Mouse (Mus musculus): ENCODE results near the gene Sox6. TPM values are rescaled to one million over a fixed set of nuclear protein-coding genes. Genes with fewer than 3 reads are reported as not detected.
A peak's percentile ranks its signal among the peaks of the same experiment; 100 is the strongest.

Gene Sox6
- polyA plus RNA-seq, 1 experiment from 2014 or later = 20.9 TPM

GRCm38 (mm10) chr7:115462276-115462675 lies 576.3 kb downstream of the Sox6 start:
- ATAC-seq (ENCODE audit: low read depth) = peak; percentile 62
- no peak overlapping the region for H3K4me3 ChIP-seq (ENCODE audit: low read length)
- 7% methylated on average over 4 of the region's 4 CpGs for WGBS
- H3K27me3 ChIP-seq (ENCODE audit: control insufficient read depth, insufficient read depth, low read depth, low read length) = no peaks in the 10 kb centered on the region
- H3K27ac ChIP-seq (ENCODE audit: low read length) = no peak overlapping the region
- no peak overlapping the region for H3K9ac ChIP-seq (ENCODE audit: low read length)
- H3K36me3 ChIP-seq (ENCODE audit: control insufficient read depth, insufficient read depth, low read length) = no peaks in the 10 kb centered on the region
- H3K9me3 ChIP-seq (ENCODE audit: control insufficient read depth, low read length) = peaks cover 4% of the 10 kb centered on the region; the same call in 1 of the 2 replicates
- H3K4me2 ChIP-seq (ENCODE audit: low read depth, low read length) = no peak overlapping the region
- peaks cover 6% of the 10 kb centered on the region; the same call in 1 of the 2 replicates for H3K4me1 ChIP-seq (replicated peaks; ENCODE audit: control insufficient read depth, insufficient read depth, low read length)

- no peak overlapping the region for H3K4me2 ChIP-seq (ENCODE audit: low read depth, low read length)
These were observed 583.6 kb downstream of the Sox6 start for GRCm38 (mm10) chr7:115454988-115455387.

GRCm38 (mm10) chr7:115453713-115454073 lies 584.9 kb downstream of the Sox6 start:
- H3K4me3 ChIP-seq (ENCODE audit: low read length) = no peak overlapping the region; the same call in 1 of the 2 replicates
- peaks cover 3% of the 10 kb centered on the region for H3K4me1 ChIP-seq (replicated peaks; ENCODE audit: control insufficient read depth, insufficient read depth, low read length)
- ATAC-seq (ENCODE audit: low read depth) = no peak
- H3K36me3 ChIP-seq (ENCODE audit: control insufficient read depth, insufficient read depth, low read length) = no peaks in the 10 kb centered on the region
- no peaks in the 10 kb centered on the region for H3K27me3 ChIP-seq (ENCODE audit: control insufficient read depth, insufficient read depth, low read depth, low read length)
- 58% methylated on average over 7 of the region's 7 CpGs for WGBS
- H3K9ac ChIP-seq (ENCODE audit: low read length) = no peak overlapping the region
- H3K9me3 ChIP-seq (ENCODE audit: control insufficient read depth, low read length) = no peaks in the 10 kb centered on the region
- H3K4me2 ChIP-seq (ENCODE audit: low read depth, low read length) = peak overlapping the region; percentile 43
- no peak overlapping the region for H3K27ac ChIP-seq (ENCODE audit: low read length)

More at GRCm38 (mm10) chr7:115454988-115455387, 583.6 kb downstream of the Sox6 start:
- no peaks in the 10 kb centered on the region for H3K9me3 ChIP-seq (ENCODE audit: control insufficient read depth, low read length)
- WGBS = 61% methylated on average over 5 of the region's 5 CpGs
- H3K4me1 ChIP-seq (replicated peaks; ENCODE audit: control insufficient read depth, insufficient read depth, low read length) = peaks cover 3% of the 10 kb centered on the region
- no peak overlapping the region for H3K9ac ChIP-seq (ENCODE audit: low read length)
- H3K27me3 ChIP-seq (ENCODE audit: control insufficient read depth, insufficient read depth, low read depth, low read length) = no peaks in the 10 kb centered on the region
- ATAC-seq (ENCODE audit: low read depth) = no peak
- H3K4me3 ChIP-seq (ENCODE audit: low read length) = no peak overlapping the region
- H3K36me3 ChIP-seq (ENCODE audit: control insufficient read depth, insufficient read depth, low read length) = no peaks in the 10 kb centered on the region
- no peak overlapping the region for H3K27ac ChIP-seq (ENCODE audit: low read length)

GRCm38 (mm10) chr7:115453042-115453712 lies 585.4 kb downstream of the Sox6 start:
- Histone ChIP-seq H3K4me1 (replicated peaks; ENCODE audit: control insufficient read depth, insufficient read depth, low read length) (peaks cover 3% of the 10 kb centered on the region), H3K27ac (ENCODE audit: low read length) (no peak overlapping the region), H3K9me3 (ENCODE audit: control insufficient read depth, low read length) (no peaks in the 10 kb centered on the region), H3K4me2 (ENCODE audit: low read depth, low read length) (peak overlapping the region; percentile 43), H3K27me3 (ENCODE audit: control insufficient read depth, insufficient read depth, low read depth, low read length) (no peaks in the 10 kb centered on the region), H3K36me3 (ENCODE audit: control insufficient read depth, insufficient read depth, low read length) (no peaks in the 10 kb centered on the region), H3K9ac (ENCODE audit: low read length) (peak overlapping the region; percentile 48), H3K4me3 (ENCODE audit: low read length) (no peak overlapping the region; the same call in 1 of the 2 replicates)
- 33% methylated on average over 21 of the region's 21 CpGs for WGBS
- peak; percentile 51 for ATAC-seq (ENCODE audit: low read depth)

- Histone ChIP-seq H3K4me2 (ENCODE audit: low read depth, low read length) (no peak overlapping the region), H3K9me3 (ENCODE audit: control insufficient read depth, low read length) (no peaks in the 10 kb centered on the region), H3K27me3 (ENCODE audit: control insufficient read depth, insufficient read depth, low read depth, low read length) (no peaks in the 10 kb centered on the region), H3K4me3 (ENCODE audit: low read length) (no peak overlapping the region), H3K27ac (ENCODE audit: low read length) (no peak overlapping the region), H3K36me3 (ENCODE audit: control insufficient read depth, insufficient read depth, low read length) (no peaks in the 10 kb centered on the region), H3K9ac (ENCODE audit: low read length) (no peak overlapping the region), H3K4me1 (replicated peaks; ENCODE audit: control insufficient read depth, insufficient read depth, low read length) (peaks cover 3% of the 10 kb centered on the region)
- ATAC-seq (ENCODE audit: low read depth) = peak; percentile 60
- WGBS = 40% methylated on average over 23 of the region's 23 CpGs
These were observed 588.0 kb downstream of the Sox6 start for GRCm38 (mm10) chr7:115450431-115451195.

GRCm38 (mm10) chr7:115448403-115449025 lies 590.1 kb downstream of the Sox6 start:
- 52% methylated on average over 8 of the region's 8 CpGs for WGBS
- Histone ChIP-seq H3K36me3 (ENCODE audit: control insufficient read depth, insufficient read depth, low read length) (no peaks in the 10 kb centered on the region), H3K4me3 (ENCODE audit: low read length) (no peak overlapping the region), H3K4me2 (ENCODE audit: low read depth, low read length) (no peak overlapping the region), H3K4me1 (replicated peaks; ENCODE audit: control insufficient read depth, insufficient read depth, low read length) (peaks cover 3% of the 10 kb centered on the region), H3K27me3 (ENCODE audit: control insufficient read depth, insufficient read depth, low read depth, low read length) (no peaks in the 10 kb centered on the region), H3K9me3 (ENCODE audit: control insufficient read depth, low read length) (no peaks in the 10 kb centered on the region), H3K27ac (ENCODE audit: low read length) (no peak overlapping the region), H3K9ac (ENCODE audit: low read length) (no peak overlapping the region)
- no peak for ATAC-seq (ENCODE audit: low read depth)

GRCm38 (mm10) chr7:115447091-115447490 lies 591.5 kb downstream of the Sox6 start:
- H3K27me3 ChIP-seq (ENCODE audit: control insufficient read depth, insufficient read depth, low read depth, low read length) = no peaks in the 10 kb centered on the region
- peaks cover 3% of the 10 kb centered on the region; the same call in 1 of the 2 replicates for H3K4me1 ChIP-seq (replicated peaks; ENCODE audit: control insufficient read depth, insufficient read depth, low read length)
- H3K27ac ChIP-seq (ENCODE audit: low read length) = no peak overlapping the region
- no peak for ATAC-seq (ENCODE audit: low read depth)
- H3K9me3 ChIP-seq (ENCODE audit: control insufficient read depth, low read length) = no peaks in the 10 kb centered on the region
- WGBS = 55% methylated on average over 3 of the region's 3 CpGs
- no peaks in the 10 kb centered on the region for H3K36me3 ChIP-seq (ENCODE audit: control insufficient read depth, insufficient read depth, low read length)
- H3K4me3 ChIP-seq (ENCODE audit: low read length) = no peak overlapping the region
- no peak overlapping the region for H3K9ac ChIP-seq (ENCODE audit: low read length)
- H3K4me2 ChIP-seq (ENCODE audit: low read depth, low read length) = no peak overlapping the region

- no peaks in the 10 kb centered on the region for H3K9me3 ChIP-seq (ENCODE audit: control insufficient read depth, low read length)
- no peak overlapping the region for H3K27ac ChIP-seq (ENCODE audit: low read length)
- H3K9ac ChIP-seq (ENCODE audit: low read length) = no peak overlapping the region
- no peak overlapping the region for H3K4me2 ChIP-seq (ENCODE audit: low read depth, low read length)
- H3K36me3 ChIP-seq (ENCODE audit: control insufficient read depth, insufficient read depth, low read length) = no peaks in the 10 kb centered on the region
- no peak overlapping the region for H3K4me3 ChIP-seq (ENCODE audit: low read length)
- no peaks in the 10 kb centered on the region for H3K27me3 ChIP-seq (ENCODE audit: control insufficient read depth, insufficient read depth, low read depth, low read length)
- peaks cover 3% of the 10 kb centered on the region; the same call in 1 of the 2 replicates for H3K4me1 ChIP-seq (replicated peaks; ENCODE audit: control insufficient read depth, insufficient read depth, low read length)
- peak; percentile 43; the same call in 1 of the 2 replicates for ATAC-seq (ENCODE audit: low read depth)
- WGBS = 34% methylated on average over 6 of the region's 6 CpGs
These were observed 592.0 kb downstream of the Sox6 start for GRCm38 (mm10) chr7:115446481-115447016.
